Mouse (Mus musculus): ENCODE measurements around the gene Fev.
A peak's percentile ranks its signal among the peaks of the same experiment; 100 is the strongest.

GRCm38 (mm10) chr1:74854306-74855056, 30.7 kb downstream of the Fev start, which contains the start of gene Cdk5r2:
- TF ChIP-seq POLR2A (IDR thresholded peaks at IDR 0.05; ENCODE audit: borderline replicate concordance, insufficient read depth, low read length) = peak; percentile 90
- TF ChIP-seq CTCF (IDR thresholded peaks at IDR 0.05; ENCODE audit: borderline replicate concordance, insufficient read depth, low read depth, low read length) = no peak

Measured in cerebellum, adult 2 months (tissue).